Mouse (Mus musculus) midbrain, postnatal 0 days (tissue): ENCODE data around the gene Prim2. TPM values are rescaled to one million over a fixed set of nuclear protein-coding genes. Genes with fewer than 3 reads are reported as not detected.

Experiments
- ATAC-seq: fragments of 200-750 bp; cut with Nextera tagmentation; 2 replicates; pipeline ENCODE4 v1.8.0; 2017; ENCODE audit warnings: moderate number of reproducible peaks, mild to moderate bottlenecking, moderate TSS enrichment, moderate library complexity; ENCODE audit not compliant: low FRiP score
- DNase-seq: peaks from one replicate; pipeline ENCODE4 v3.0.0-alpha.2; 2015; ENCODE audit warnings: low spot score
- H3K27ac ChIP-seq: fragments of 300-500 bp; sonication (generic); 2 replicates; pipeline ENCODE4 v1.5.1; 2014; ENCODE audit warnings: low read depth, mild to moderate bottlenecking, low read length, mixed read lengths
- H3K27me3 ChIP-seq: fragments of 300-500 bp; sonication (generic); 2 replicates; pipeline ENCODE4 v1.6.1; 2014; ENCODE audit warnings: low read length, control low read depth, mixed read lengths; ENCODE audit not compliant: insufficient read depth
- H3K36me3 ChIP-seq: fragments of 300-500 bp; sonication (generic); 2 replicates; pipeline ENCODE4 v1.6.1; 2014; ENCODE audit warnings: low read length, control low read depth, mixed read lengths; ENCODE audit not compliant: insufficient read depth
- H3K4me1 ChIP-seq: fragments of 300-500 bp; sonication (generic); 2 replicates; pipeline ENCODE4 v1.6.1; 2014; ENCODE audit warnings: mild to moderate bottlenecking, control low read depth, antibody characterized with exemption, low read length, mixed read lengths; ENCODE audit not compliant: insufficient read depth
- H3K4me2 ChIP-seq: fragments of 300-500 bp; sonication (generic); 2 replicates; pipeline ENCODE4 v1.6.1; 2014; ENCODE audit warnings: low read depth, mild to moderate bottlenecking, low read length, mixed read lengths; ENCODE audit not compliant: poor library complexity, severe bottlenecking
- H3K4me3 ChIP-seq: fragments of 300-500 bp; sonication (generic); 2 replicates; pipeline ENCODE4 v1.5.1; 2014; ENCODE audit warnings: low read depth, mild to moderate bottlenecking, low read length, moderate library complexity
- H3K9ac ChIP-seq: fragments of 300-500 bp; sonication (generic); replicated peaks from 2 replicates; pipeline ENCODE4 v1.6.1; 2014; ENCODE audit warnings: mild to moderate bottlenecking, low read length, moderate library complexity, mixed read lengths; ENCODE audit not compliant: poor library complexity, severe bottlenecking
- H3K9me3 ChIP-seq: fragments of 300-500 bp; sonication (generic); 2 replicates; pipeline ENCODE4 v1.6.1; 2016; ENCODE audit warnings: low read length, control low read depth
- CTCF ChIP-seq: IDR thresholded peaks from 2 replicates; pipeline ENCODE4 v1.5.1; 2016; ENCODE audit warnings: antibody characterized with exemption, mild to moderate bottlenecking
- WGBS: fragments of 180-500 bp; shearing (Covaris S2); extraction: QIAGEN DNeasy Blood & Tissue Kit; methylation state at CpG from one replicate; pipeline ENCODE4 v1.1.7; 2014; 5-methylcytosine and 5-hydroxymethylcytosine counted together
- polyA plus RNA-seq: library from polyadenylated mRNA; unstranded; fragments of >200 nt; fragmentation: Nextera tagmentation; extraction: Ambion mirVana; gene quantifications from 2 replicates; pipeline ENCODE4 v1.2.1, GENCODE M21; 2015
- total RNA-seq: library from RNA; depleted of rRNA; stranded (reverse); fragments of >200 nt; gene quantifications from 2 replicates; pipeline ENCODE4 v1.2.3, GENCODE M21; 2014; rRNA removed

Gene Prim2
- 18.7 and 21.5 TPM in 2 replicates for total RNA-seq
- 12.6 and 13.2 TPM in 2 replicates for polyA plus RNA-seq

GRCm38 (mm10) chr1:33669708-33670141, at the start of gene Prim2:
TSS of gene Prim2 (minus strand) at chr1:33669795.
- ATAC-seq, result peak; percentile 93
- under 1% methylated on average over 26 of the region's 26 CpGs for WGBS
- TF ChIP-seq CTCF, result peak; percentile 45

GRCm38 (mm10) chr1:33717636-33718035, 48.0 kb upstream of the Prim2 start:
- H3K9ac ChIP-seq, result no peak overlapping the region
- no peak overlapping the region for H3K4me2 ChIP-seq
- H3K27ac ChIP-seq, result no peak overlapping the region
- DNase-seq, result no peak
- H3K4me3 ChIP-seq, result no peak overlapping the region
- no peak for ATAC-seq
- H3K36me3 ChIP-seq, result no peaks in the 10 kb centered on the region
- no peak for TF ChIP-seq CTCF
- no peaks in the 10 kb centered on the region for H3K27me3 ChIP-seq
- peaks cover 3% of the 10 kb centered on the region for H3K4me1 ChIP-seq
- no peaks in the 10 kb centered on the region for H3K9me3 ChIP-seq
- 92% methylated on average over 1 of the region's 1 CpGs for WGBS

More at GRCm38 (mm10) chr1:33669708-33670141, at the start of gene Prim2:
- H3K27ac ChIP-seq, result peak within 1 kb of the TSS; percentile 91
- peak; percentile 92 for DNase-seq
- peak within 1 kb of the TSS; percentile 80 for H3K4me2 ChIP-seq
- peak within 1 kb of the TSS; percentile 67 for H3K4me3 ChIP-seq
- no peaks in the 10 kb centered on the region for H3K9me3 ChIP-seq
- 0 out of 2 replicates have a peak, but pooled peaks cover 2% of the 10 kb centered on the region for H3K4me1 ChIP-seq
- no peaks in the 10 kb centered on the region for H3K27me3 ChIP-seq
- peaks cover 6% of the 10 kb centered on the region for H3K36me3 ChIP-seq
- H3K9ac ChIP-seq, result peak within 1 kb of the TSS; percentile 81

GRCm38 (mm10) chr1:33714796-33715195, 45.2 kb upstream of the Prim2 start:
- 5% methylated on average over 10 of the region's 10 CpGs for WGBS
- Histone ChIP-seq H3K9ac (no peak overlapping the region), H3K4me3 (no peak overlapping the region), H3K27ac (no peak overlapping the region), H3K27me3 (no peaks in the 10 kb centered on the region), H3K4me1 (no peaks in the 10 kb centered on the region), H3K4me2 (no peak overlapping the region), H3K9me3 (no peaks in the 10 kb centered on the region), H3K36me3 (no peaks in the 10 kb centered on the region)
- no peak for DNase-seq
- ATAC-seq, result no peak
- TF ChIP-seq CTCF, result no peak

GRCm38 (mm10) chr1:33712026-33712425, 42.4 kb upstream of the Prim2 start:
- no peaks in the 10 kb centered on the region for H3K27me3 ChIP-seq
- H3K4me1 ChIP-seq, result no peaks in the 10 kb centered on the region
- no peak for DNase-seq
- no peak overlapping the region for H3K4me2 ChIP-seq
- H3K9ac ChIP-seq, result no peak overlapping the region
- TF ChIP-seq CTCF, result no peak
- 93% methylated on average over 5 of the region's 5 CpGs for WGBS
- no peak overlapping the region for H3K27ac ChIP-seq
- no peak for ATAC-seq
- no peaks in the 10 kb centered on the region for H3K9me3 ChIP-seq
- no peaks in the 10 kb centered on the region for H3K36me3 ChIP-seq
- H3K4me3 ChIP-seq, result no peak overlapping the region

GRCm38 (mm10) chr1:33709615-33710014, 40.0 kb upstream of the Prim2 start:
- DNase-seq, result no peak
- 76% methylated on average over 2 of the region's 2 CpGs for WGBS
- no peak overlapping the region for H3K4me3 ChIP-seq
- no peaks in the 10 kb centered on the region for H3K27me3 ChIP-seq
- no peaks in the 10 kb centered on the region for H3K4me1 ChIP-seq
- no peak overlapping the region for H3K4me2 ChIP-seq
- no peak overlapping the region for H3K27ac ChIP-seq
- H3K9me3 ChIP-seq, result no peaks in the 10 kb centered on the region
- no peak for ATAC-seq
- no peak for TF ChIP-seq CTCF
- no peak overlapping the region for H3K9ac ChIP-seq
- no peaks in the 10 kb centered on the region for H3K36me3 ChIP-seq

DNA sequence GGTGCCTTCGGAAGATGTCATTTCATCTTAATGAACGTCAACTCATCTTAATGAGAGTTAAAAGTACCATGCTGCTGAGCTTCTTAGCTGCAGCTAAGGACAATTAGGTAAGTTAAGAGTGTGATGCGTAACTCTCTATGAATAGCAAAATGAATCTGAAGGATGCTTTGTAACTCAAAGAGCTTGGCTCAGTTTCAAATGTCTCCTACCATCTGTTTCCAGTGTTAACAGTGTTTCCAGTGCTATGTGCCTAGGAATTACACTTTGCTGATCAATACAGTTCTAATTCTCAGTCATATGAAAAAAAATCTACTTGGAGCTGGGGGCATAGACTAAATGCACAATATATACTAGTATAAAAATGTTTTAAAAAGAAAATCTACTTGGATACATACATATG, 31.6 kb upstream of the Prim2 start:
- Histone ChIP-seq H3K36me3 (no peaks in the 10 kb centered on the region), H3K9me3 (no peaks in the 10 kb centered on the region), H3K4me3 (no peak overlapping the region), H3K4me2 (no peak overlapping the region), H3K27me3 (no peaks in the 10 kb centered on the region), H3K27ac (no peak overlapping the region), H3K4me1 (no peaks in the 10 kb centered on the region), H3K9ac (no peak overlapping the region)
- ATAC-seq (no peak), DNase-seq (no peak)
- WGBS, result 85% methylated on average over 3 of the region's 3 CpGs
- TF ChIP-seq CTCF, result no peak
